Mouse (Mus musculus) CH12.LX (cell line): ENCODE data around the gene Cyp24a1. TPM values are rescaled to one million over a fixed set of nuclear protein-coding genes. Genes with fewer than 3 reads are reported as not detected.
A peak's percentile ranks its signal among the peaks of the same experiment; 100 is the strongest.

Experiments used
- DNase-seq: peaks from one replicate; pipeline ENCODE4 v3.0.0-alpha.2; 2013; ENCODE audit errors: extremely low read depth
- H3K27ac ChIP-seq: 2 replicates; pipeline ENCODE4 v1.5.1; 2012; ENCODE audit warnings: low read depth, mild to moderate bottlenecking, control low read depth, moderate library complexity; ENCODE audit not compliant: insufficient read depth
- H3K27me3 ChIP-seq: replicated peaks from 2 replicates; pipeline ENCODE3; 2012; ENCODE audit warnings: inconsistent platforms
- H3K36me3 ChIP-seq, 2 experiments: replicated peaks in 1 of 2; 2 replicates each; pipeline versions ENCODE3 to v1.6.1; 2012; ENCODE audit warnings: inconsistent platforms in 1 of 2, low read length in 1 of 2, mild to moderate bottlenecking in 1 of 2, mixed read lengths in 1 of 2, moderate library complexity in 1 of 2; ENCODE audit not compliant: control insufficient read depth in 1 of 2, insufficient read depth in 1 of 2
- H3K4me1 ChIP-seq, 2 experiments: 2 replicates each; pipeline ENCODE4 v1.6.1; 2012; ENCODE audit warnings: inconsistent platforms in 1 of 2, moderate library complexity in 1 of 2; ENCODE audit not compliant: insufficient read depth in 2 of 2, control insufficient read depth in 1 of 2
- H3K4me2 ChIP-seq: 2 replicates; pipeline ENCODE4 v1.6.1; 2012; ENCODE audit warnings: low read depth, mild to moderate bottlenecking, control low read depth; ENCODE audit not compliant: poor library complexity, insufficient read depth, severe bottlenecking
- H3K4me3 ChIP-seq, 3 experiments: fragments of 150-350 bp in 1 of 3; sonication (generic) in 1 of 3; replicated peaks in 1 of 3; 2 replicates each; pipeline versions ENCODE3 to v1.5.1; 2011 to 2012; ENCODE audit warnings: low read depth in 2 of 3, low read length in 2 of 3, mild to moderate bottlenecking in 2 of 3, moderate library complexity in 2 of 3, control low read depth in 1 of 3, improper control_type of control experiment in 1 of 3, inconsistent platforms in 1 of 3, mixed read lengths in 1 of 3; ENCODE audit not compliant: poor library complexity in 1 of 3
- H3K79me2 ChIP-seq: replicated peaks from 2 replicates; pipeline ENCODE4 v1.6.1; 2012; ENCODE audit warnings: mild to moderate bottlenecking, moderate library complexity; ENCODE audit not compliant: control insufficient read depth, poor library complexity, insufficient read depth, severe bottlenecking; ENCODE audit errors: extremely low read depth
- H3K9ac ChIP-seq: 2 replicates; pipeline ENCODE4 v1.6.1; 2012; ENCODE audit warnings: low read depth, mild to moderate bottlenecking, control low read depth, moderate library complexity; ENCODE audit not compliant: insufficient read depth
- H3K9me3 ChIP-seq: replicated peaks from 2 replicates; pipeline ENCODE3; 2012; ENCODE audit warnings: low read length, inconsistent platforms, mixed read lengths
- CTCF ChIP-seq, 2 experiments: IDR thresholded peaks in 1 of 2; conservative IDR thresholded peaks in 1 of 2; 2 replicates each; pipeline ENCODE4 v1.5.1; 2011 to 2012; ENCODE audit warnings: low read depth in 2 of 2, low read length in 2 of 2, improper control_type of control experiment in 1 of 2, inconsistent platforms in 1 of 2, mild to moderate bottlenecking in 1 of 2, moderate library complexity in 1 of 2
- E2F4 ChIP-seq: IDR thresholded peaks from 2 replicates; pipeline ENCODE4 v1.6.1; 2011; ENCODE audit warnings: low read depth, low read length, improper control_type of control experiment; ENCODE audit not compliant: insufficient replicate concordance
- EP300 ChIP-seq: IDR thresholded peaks from 2 replicates; pipeline ENCODE4 v1.6.1; 2011; ENCODE audit warnings: low read length, improper control_type of control experiment
- HCFC1 ChIP-seq: IDR thresholded peaks from 2 replicates; pipeline ENCODE4 v1.6.1; 2012; ENCODE audit warnings: low read depth, mild to moderate bottlenecking, inconsistent platforms, low read length, improper control_type of control experiment
- IRF4 ChIP-seq: IDR thresholded peaks from 2 replicates; pipeline ENCODE4 v1.6.1; 2014; ENCODE audit warnings: low read depth, mild to moderate bottlenecking, inconsistent platforms, low read length, improper control_type of control experiment
- MXI1 ChIP-seq: IDR thresholded peaks from 2 replicates; pipeline ENCODE4 v1.6.1; 2011; ENCODE audit warnings: mild to moderate bottlenecking, low read depth, low read length, improper control_type of control experiment
- MYC ChIP-seq: IDR thresholded peaks from 2 replicates; pipeline ENCODE4 v1.6.1; 2011; ENCODE audit warnings: low read depth, mild to moderate bottlenecking, improper control_type of control experiment, low read length
- PAX5 ChIP-seq: IDR thresholded peaks from 2 replicates; pipeline ENCODE4 v1.6.1; 2012; ENCODE audit warnings: low read length, inconsistent platforms, mixed read lengths
- POLR2AphosphoS2 ChIP-seq: IDR thresholded peaks from 2 replicates; pipeline ENCODE4 v1.6.1; 2011; ENCODE audit warnings: low read depth, low read length, improper control_type of control experiment
- RAD21 ChIP-seq: IDR thresholded peaks from 2 replicates; pipeline ENCODE4 v1.6.1; 2011; ENCODE audit warnings: low read depth, mild to moderate bottlenecking, low read length, improper control_type of control experiment, moderate library complexity
- RCOR1 ChIP-seq: conservative IDR thresholded peaks from 2 replicates; pipeline ENCODE4 v1.6.1; 2012; ENCODE audit warnings: low read depth, mild to moderate bottlenecking, inconsistent platforms, low read length, improper control_type of control experiment
- SIN3A ChIP-seq: IDR thresholded peaks from 2 replicates; pipeline ENCODE4 v1.6.1; 2012; ENCODE audit warnings: low read length, improper control_type of control experiment, inconsistent platforms
- SMC3 ChIP-seq: IDR thresholded peaks from 2 replicates; pipeline ENCODE4 v1.6.1; 2011; ENCODE audit warnings: low read depth, low read length, improper control_type of control experiment
- TBP ChIP-seq: conservative IDR thresholded peaks from 2 replicates; pipeline ENCODE4 v1.6.1; 2011; ENCODE audit warnings: low read depth, low read length, improper control_type of control experiment
- TCF12 ChIP-seq: IDR thresholded peaks from 2 replicates; pipeline ENCODE4 v1.6.1; 2014; ENCODE audit warnings: low read depth, mild to moderate bottlenecking, inconsistent platforms, low read length, improper control_type of control experiment
- ZC3H11A ChIP-seq: IDR thresholded peaks from 2 replicates; pipeline ENCODE4 v1.6.1; 2012; ENCODE audit warnings: low read depth, mild to moderate bottlenecking, inconsistent platforms, low read length, improper control_type of control experiment
- ZKSCAN1 ChIP-seq: IDR thresholded peaks from 2 replicates; pipeline ENCODE4 v1.6.1; 2012; ENCODE audit warnings: low read depth, inconsistent platforms, low read length, improper control_type of control experiment, borderline replicate concordance
- ZMIZ1 ChIP-seq: IDR thresholded peaks from 2 replicates; pipeline ENCODE4 v1.6.1; 2012; ENCODE audit warnings: low read depth, mild to moderate bottlenecking, inconsistent platforms, low read length, improper control_type of control experiment
- ZNF384 ChIP-seq: IDR thresholded peaks from 2 replicates; pipeline ENCODE4 v1.6.1; 2012; ENCODE audit warnings: low read depth, low read length, improper control_type of control experiment, inconsistent platforms
- dilution Hi-C: fragments of 300-500 bp; cut with MboI; formaldehyde crosslinking; loops from 2 replicates; pipeline ENCODE4 v1.14.3; 2020; ENCODE audit warnings: low sequenced_read_pairs; ENCODE audit not compliant: extremely low pct_unique_long_range_greater_than_20kb, extremely low pct_ligation_motif_present
- in situ Hi-C: fragments of 300-500 bp; cut with MboI; formaldehyde crosslinking; loops from 3 replicates; pipeline ENCODE4 v1.14.3; 2019; ENCODE audit warnings: low sequenced_read_pairs, low pct_ligation_motif_present, low pct_unique_long_range_greater_than_20kb, mixed read lengths
- polyA plus RNA-seq: library from polyadenylated mRNA; unstranded; fragments of >175 nt; gene quantifications from 2 replicates; pipeline ENCODE4 v1.2.1, GENCODE M21; 2012; ENCODE audit warnings: low read depth; ENCODE audit not compliant: insufficient read length
- total RNA-seq, 2 experiments: library from RNA; depleted of rRNA; stranded (reverse); fragments of 300-350 nt in 1 of 2; fragments of >200 nt in 1 of 2; gene quantifications; 2 replicates each; pipeline ENCODE4 v1.2.3; 2012 to 2014

Cyp24a1 gene
- total and polyA plus RNA-seq, 3 experiments, result not detected

DNA sequence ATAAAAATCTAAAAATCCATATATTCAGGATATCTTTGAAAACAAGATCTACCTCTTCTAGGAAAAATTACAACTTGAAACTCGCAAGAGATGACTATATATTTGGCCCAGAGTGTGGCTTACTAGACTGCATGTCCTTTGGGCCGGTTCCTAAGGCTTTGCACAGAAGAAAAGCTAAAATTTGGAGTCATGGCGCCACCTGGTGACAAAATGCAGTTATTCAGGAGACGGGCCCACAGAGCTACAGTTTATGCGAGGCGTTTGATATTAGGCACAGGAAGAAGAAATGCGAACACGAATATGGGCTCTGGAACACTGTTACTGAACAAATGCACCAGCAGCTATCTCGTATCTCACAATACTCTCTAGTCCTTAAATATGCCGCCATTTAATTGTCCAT lies 10.8 kb upstream of the Cyp24a1 start:
- in situ Hi-C loops (loop anchor here (5.0 to 25.0 kb wide), 5 partner anchors 55 to 1545 kb away; partner anchors contain the start of gene Zfp64), dilution Hi-C loops (no loop called here)
- TF ChIP-seq CTCF (conservative IDR thresholded peaks at IDR 0.05 in 1 of 2, IDR thresholded peaks at IDR 0.05 in 1 of 2; ENCODE audit: low read depth in 2 of 2, low read length in 2 of 2) (peak; percentile 62 to 95), RAD21 (peak; percentile 84), SMC3 (peak; percentile 87), ZC3H11A (0 out of 2 replicates have a peak, but pooled peaks have one; percentile 30), PAX5 (no peak), SIN3A (no peak), IRF4 (0 out of 2 replicates have a peak, but pooled peaks have one; percentile 7), EP300 (no peak), TCF12 (no peak), MYC (no peak)
- Histone ChIP-seq H3K27ac (no peak overlapping the region), H3K9me3 (no peaks in the 10 kb centered on the region), H3K4me1 (peaks cover 13 to 30% of the 10 kb centered on the region in 2 experiments), H3K4me3 (no peak overlapping the region), H3K36me3 (peaks cover 0 to under 1% of the 10 kb centered on the region in 2 experiments), H3K79me2 (peaks cover 11% of the 10 kb centered on the region), H3K9ac (no peak overlapping the region), H3K27me3 (peaks cover 32% of the 10 kb centered on the region), H3K4me2 (peak overlapping the region; percentile 53)
- DNase-seq, result peak; percentile 84

DNA sequence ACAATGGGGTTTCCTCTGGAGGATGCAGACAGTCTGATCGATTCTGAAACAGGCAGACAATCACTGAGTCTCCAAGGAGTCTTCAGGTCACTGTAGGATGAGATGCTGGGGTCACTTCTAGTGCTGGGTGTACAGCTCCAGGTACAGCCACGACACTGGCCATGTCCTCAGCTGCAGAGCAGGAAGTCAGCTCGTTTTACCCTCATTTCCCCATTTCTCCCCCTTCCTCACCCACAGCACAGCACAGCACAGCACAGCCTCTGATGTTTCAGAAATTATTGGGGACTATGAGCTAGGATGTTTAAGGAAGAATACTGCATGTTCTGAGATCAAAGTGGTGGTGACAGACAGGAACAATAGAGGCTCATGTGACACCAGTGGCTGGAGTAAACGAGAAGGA lies 7.0 kb upstream of the Cyp24a1 start:
- H3K27me3 ChIP-seq, result peaks cover 36% of the 10 kb centered on the region
- peak overlapping the region; percentile 15 for H3K4me2 ChIP-seq
- dilution Hi-C loops, result no loop called here
- H3K9me3 ChIP-seq, result no peaks in the 10 kb centered on the region
- no peaks in the 10 kb centered on the region for H3K36me3 ChIP-seq
- H3K9ac ChIP-seq, result no peak overlapping the region
- DNase-seq, result no peak
- H3K79me2 ChIP-seq, result no peaks in the 10 kb centered on the region
- H3K27ac ChIP-seq, result no peak overlapping the region
- no peak overlapping the region for H3K4me3 ChIP-seq
- TF ChIP-seq SMC3, result no peak
- no peak for TF ChIP-seq PAX5
- TF ChIP-seq TCF12, result no peak
- no peak for TF ChIP-seq TBP
- TF ChIP-seq ZKSCAN1, result no peak
- no peak for TF ChIP-seq MXI1
- TF ChIP-seq ZMIZ1, result no peak
- TF ChIP-seq POLR2AphosphoS2, result no peak
- no peak for TF ChIP-seq HCFC1
- TF ChIP-seq RCOR1, result no peak
- no peak for TF ChIP-seq E2F4
- no peak for TF ChIP-seq EP300
- no peak for TF ChIP-seq ZNF384
- in situ Hi-C loops, result loop anchor here (10.0 to 25.0 kb wide), 4 partner anchors 149 to 1542 kb away; partner anchors contain the start of gene Zfp64
- peaks cover 5 to 10% of the 10 kb centered on the region in 2 experiments for H3K4me1 ChIP-seq
